Mouse (Mus musculus) layer of hippocampus, postnatal 25 days (tissue): Measurements from ENCODE around the gene Cldn10. TPM values are rescaled to one million over a fixed set of nuclear protein-coding genes. Genes with fewer than 3 reads are reported as not detected.
A peak's percentile ranks its signal among the peaks of the same experiment; 100 is the strongest.

Experiments
- DNase-seq, 2 experiments: peaks; one replicate each; pipeline ENCODE4 v3.0.0; 2022; ENCODE audit warnings: mixed read lengths in 2 of 2, low spot score in 1 of 2; ENCODE audit errors: extremely low spot score in 1 of 2
- total RNA-seq, 2 experiments: library from RNA; stranded (reverse); gene quantifications; 2 replicates each; pipeline ENCODE4 v1.2.3; 2021

Gene Cldn10
- total RNA-seq, 2 experiments from 2014 or later, result 32.4 to 34.3 TPM

GRCm38 (mm10) chr14:118823313-118823712, 35.6 kb downstream of the Cldn10 start:
- no peak for DNase-seq

DNA sequence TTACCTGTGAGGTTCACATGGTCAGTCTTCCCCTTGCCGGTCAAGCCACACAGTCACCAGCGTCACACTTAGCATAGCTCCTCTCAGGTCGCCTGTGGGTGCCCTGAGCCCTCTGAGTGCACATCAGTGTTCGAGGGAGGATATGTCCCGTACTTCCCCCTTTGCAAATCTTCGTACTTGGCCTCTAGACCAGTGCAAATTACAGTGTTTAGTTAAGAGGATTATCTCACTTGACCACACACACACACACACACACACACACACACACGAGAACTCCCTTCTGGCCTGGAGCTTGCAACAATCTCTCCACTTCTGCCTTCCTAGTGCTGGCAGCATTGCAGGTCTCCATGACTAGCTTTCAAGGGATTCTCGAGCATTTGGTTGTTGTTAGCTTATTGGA, 38.6 kb downstream of the Cldn10 start:
- no peak for DNase-seq

GRCm38 (mm10) chr14:118827283-118827904, 39.7 kb downstream of the Cldn10 start:
- DNase-seq, result no peak

DNA sequence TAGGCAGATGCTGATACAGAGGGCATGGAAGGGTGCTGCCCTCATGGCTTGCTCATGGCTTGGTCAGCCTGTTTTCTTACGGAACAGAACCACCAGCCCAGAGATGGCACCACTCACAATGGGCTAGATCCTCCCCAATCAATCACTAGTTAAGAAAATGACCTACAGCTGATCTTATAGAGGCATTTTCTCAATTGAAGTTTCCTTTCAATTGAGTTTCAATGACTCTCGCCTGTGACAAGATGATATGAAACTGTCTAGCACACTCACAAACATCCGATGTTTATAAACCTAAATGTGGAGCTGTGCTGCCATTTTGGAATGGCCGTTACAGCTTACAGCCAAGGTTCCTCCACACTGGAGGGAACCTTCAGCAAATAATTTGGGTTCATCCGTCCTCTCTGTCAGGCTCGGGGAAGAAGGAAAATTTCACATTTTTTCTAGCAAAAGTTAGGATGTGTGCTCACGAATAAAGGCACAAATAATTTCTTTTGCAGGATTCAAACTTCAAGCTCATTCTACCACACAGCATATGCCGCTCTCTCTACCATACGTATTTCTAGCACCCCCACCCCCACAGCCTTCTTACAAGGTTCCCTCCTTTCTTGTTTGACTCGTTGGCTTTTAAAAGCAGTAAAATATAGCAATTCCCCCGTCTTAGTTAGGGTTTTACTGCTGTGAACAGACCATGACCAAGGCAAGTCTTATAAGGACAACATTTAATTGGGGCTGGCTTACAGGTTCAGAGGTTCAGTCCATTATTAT, 41.8 kb downstream of the Cldn10 start:
- DNase-seq, result no peak

DNA sequence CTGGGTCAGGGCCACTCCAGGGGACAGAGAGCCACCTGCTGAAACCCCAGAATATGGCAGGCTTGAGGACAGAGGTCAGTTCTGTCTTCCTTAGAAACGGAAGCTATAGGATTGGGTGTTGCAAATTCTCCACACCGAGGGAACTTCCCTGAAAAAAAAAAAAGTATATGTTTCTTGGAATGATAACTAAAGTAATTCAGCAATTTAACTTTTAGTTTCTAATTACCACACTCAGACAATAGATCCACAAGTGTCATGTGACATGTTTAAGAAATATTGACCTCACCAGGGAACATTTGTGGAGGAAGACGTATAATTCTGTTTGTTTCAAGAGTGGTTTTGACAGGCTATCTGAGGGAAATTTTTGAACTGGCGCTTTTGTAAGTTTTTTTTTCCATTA, 43.9 kb downstream of the Cldn10 start:
- DNase-seq, result no peak

DNA sequence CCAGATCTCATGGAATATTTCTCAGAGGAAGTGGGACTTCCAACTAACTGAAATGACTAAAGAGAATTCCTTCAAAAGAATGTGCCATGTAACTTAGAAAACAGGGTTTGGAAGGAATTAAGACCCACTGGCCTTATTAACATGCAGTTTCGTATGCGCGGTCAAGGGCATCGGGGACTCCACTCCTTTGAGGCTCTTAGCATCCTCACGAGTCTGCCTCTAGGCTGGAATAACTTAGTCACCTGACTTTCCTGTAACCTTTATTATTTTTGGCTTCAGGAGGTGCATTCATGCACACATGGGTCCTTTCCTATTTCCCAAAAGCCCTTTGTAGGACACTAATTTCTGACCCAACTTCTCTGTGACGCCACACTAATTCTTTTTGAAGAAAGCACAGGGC, 45.5 kb downstream of the Cldn10 start:
- DNase-seq, result no peak

DNA sequence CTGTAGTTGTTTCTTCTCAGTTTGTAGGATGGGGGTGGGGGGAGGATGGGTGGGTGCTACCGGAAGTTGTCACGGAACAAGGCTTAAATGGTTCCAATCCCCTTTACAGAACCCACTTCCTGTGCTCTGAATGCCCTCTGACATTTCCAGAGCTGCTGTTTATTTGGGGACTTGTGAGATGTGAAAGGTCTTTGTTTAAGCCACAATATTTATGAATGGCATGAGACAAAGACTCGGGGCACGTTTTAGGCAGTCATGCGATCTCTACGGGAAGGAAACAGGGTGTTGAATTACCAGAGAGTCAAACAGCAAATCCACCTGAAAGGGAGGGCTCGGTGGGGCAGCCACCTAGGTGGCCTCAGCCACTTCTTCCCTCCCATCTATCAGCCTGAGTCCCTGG, 46.6 kb downstream of the Cldn10 start:
- no peak for DNase-seq

DNA sequence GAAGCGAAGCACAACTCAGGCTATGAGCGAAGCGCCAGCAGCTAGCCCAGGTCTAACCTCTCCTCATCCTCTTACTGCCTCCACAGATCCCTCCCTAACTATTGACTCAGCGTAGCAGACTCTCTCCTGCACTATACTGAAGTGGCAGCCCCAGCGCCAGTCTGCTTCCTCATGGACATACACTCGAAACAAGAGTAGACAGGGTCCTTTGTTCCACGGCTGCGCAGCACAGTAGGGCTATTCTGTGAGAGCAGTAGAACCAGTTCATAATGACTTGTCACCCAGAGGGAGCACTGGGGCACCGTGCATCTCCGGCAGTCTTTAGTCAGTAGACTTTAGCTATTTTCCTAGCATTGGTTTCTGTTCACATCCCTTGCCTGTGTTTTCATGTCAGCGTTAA, 48.4 kb downstream of the Cldn10 start:
- DNase-seq, result no peak

DNA sequence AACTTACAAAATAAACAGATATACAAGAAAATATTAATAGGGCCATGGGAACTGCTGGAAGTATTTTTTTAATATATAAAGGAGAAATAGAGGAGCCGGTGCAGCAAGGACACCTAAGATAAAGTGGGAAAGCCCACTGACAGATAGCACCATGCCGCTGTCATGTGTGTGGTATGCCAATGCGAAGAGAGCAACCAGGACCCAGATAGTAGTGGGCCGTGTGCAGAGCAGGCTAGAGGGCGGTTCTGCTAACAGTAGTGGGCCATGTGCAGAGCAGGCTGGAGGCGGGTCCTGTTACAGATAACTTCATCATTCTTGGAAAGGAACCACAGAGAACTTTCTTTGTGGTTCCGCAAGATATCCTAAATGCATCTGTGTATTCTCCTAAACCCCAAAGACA, 49.0 kb downstream of the Cldn10 start:
- no peak for DNase-seq

DNA sequence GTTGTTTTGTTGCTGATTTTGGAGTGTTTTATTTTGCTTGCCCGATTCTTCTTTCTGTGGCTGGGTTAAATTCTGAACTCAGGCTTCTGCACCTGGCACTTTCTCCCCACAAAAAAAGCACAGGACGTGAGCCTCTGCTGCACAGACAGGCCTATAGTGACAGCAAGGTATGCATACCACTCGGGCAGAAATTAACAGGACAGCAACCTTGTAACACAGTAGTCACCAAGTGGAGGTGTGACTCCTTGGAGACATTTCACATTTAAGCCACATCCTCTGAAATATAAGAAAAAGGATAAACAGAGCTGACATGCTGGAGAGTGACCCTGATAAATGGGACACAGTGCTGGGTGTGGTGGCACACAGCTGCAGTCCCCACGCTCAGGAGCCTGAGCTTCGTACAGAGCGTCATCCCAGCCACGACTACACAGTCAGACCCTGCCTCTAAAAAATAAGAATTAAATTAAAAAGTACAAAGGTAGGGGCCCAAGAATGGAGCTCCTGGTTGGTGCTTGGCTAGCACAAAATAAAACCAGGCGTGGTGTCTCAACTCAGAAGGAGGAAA, 50.9 kb downstream of the Cldn10 start:
- DNase-seq, result no peak

- no peak for DNase-seq
Observed at GRCm38 (mm10) chr14:118839416-118839815, 51.7 kb downstream of the Cldn10 start.

DNA sequence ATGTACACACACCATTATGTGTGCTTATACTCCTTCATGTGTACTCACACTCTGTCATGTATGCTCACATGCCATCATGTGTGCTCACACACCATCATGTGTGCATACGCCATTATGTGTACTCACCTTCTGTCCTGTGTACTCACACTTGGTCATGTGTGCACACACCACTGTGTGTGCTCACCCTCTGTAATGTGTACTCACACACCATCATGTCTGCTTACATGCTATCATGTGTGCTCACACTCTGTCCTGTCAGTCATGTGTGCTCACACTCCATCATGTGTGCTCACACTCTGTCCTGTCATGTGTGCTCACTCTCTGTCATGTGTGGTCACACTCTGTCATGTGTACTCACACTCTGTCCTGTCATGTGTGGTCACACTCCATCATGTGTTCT, 52.3 kb downstream of the Cldn10 start:
- DNase-seq, result no peak

DNA sequence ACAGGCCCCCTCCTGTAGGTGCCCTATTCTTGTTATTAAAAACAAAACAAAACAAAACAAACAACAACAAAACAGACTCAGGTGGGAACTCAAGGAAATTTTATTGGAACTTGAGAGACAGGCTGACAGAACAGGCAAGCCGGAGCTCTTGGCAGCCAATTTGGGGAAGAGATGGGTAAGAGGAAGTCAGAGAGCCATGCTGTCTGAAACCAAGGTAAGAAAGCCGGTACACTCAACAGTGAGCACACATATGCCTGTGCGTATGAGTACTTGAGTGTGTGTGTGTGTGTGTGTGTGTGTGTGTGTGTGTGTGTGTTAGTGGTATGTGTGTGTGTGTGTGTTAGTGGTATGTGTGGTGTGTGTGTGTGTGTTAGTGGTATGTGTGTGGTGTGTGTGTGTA, 54.6 kb downstream of the Cldn10 start:
- no peak for DNase-seq

DNA sequence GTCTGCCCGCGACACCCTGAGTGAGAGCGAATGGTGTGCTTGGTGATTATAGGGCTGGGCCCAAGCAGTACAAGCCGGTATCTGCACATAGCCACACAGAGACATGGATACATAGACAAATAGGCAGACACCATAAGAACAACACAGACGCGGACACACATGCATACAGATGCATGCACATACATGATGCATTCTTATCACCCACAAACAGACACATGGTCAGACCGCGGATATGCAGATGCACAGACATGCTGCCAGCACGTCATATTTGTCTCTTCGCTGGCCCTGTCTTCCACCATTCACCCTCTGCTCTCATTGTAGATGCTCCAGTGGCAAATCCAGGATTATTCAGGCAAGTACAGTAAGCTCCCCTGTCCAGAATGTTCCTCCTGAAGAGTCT, 59.1 kb downstream of the Cldn10 start:
- no peak for DNase-seq

GRCm38 (mm10) chr14:118848171-118848570, 60.5 kb downstream of the Cldn10 start:
- DNase-seq, result no peak

DNA sequence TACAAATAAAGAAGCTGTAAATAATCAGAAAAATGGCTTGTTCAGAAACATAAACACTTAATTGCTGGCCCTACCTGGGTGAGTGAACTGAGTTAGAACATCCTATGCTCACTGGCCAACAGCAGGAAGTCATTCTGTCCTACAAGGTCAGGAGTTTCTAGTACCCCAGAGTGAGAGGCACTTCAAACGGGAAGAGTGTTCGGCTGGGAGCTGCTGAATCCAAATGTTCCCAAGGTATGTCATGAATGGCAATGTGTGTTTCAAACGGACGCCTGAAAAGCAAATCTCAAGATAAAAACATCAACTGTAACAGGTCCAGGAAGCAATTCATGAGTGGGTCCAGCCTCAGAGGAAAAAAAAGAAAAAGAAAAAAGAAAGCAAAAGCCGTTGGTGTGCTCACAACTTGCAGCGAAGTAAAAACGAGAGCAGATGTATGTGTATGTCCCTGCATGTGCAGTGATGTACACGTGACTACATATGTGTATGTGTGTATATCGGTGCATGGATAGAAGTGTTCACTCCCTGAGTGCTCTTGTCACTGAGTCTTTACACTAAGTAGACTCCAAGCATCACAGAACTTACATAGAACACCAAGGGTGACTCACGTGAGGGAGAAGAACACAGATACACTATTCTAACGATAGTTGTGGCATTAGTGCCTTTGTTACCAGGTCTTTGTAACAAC, 62.4 kb downstream of the Cldn10 start:
- no peak for DNase-seq

- no peak for DNase-seq
Observed at GRCm38 (mm10) chr14:118850696-118851035, 63.0 kb downstream of the Cldn10 start.

DNA sequence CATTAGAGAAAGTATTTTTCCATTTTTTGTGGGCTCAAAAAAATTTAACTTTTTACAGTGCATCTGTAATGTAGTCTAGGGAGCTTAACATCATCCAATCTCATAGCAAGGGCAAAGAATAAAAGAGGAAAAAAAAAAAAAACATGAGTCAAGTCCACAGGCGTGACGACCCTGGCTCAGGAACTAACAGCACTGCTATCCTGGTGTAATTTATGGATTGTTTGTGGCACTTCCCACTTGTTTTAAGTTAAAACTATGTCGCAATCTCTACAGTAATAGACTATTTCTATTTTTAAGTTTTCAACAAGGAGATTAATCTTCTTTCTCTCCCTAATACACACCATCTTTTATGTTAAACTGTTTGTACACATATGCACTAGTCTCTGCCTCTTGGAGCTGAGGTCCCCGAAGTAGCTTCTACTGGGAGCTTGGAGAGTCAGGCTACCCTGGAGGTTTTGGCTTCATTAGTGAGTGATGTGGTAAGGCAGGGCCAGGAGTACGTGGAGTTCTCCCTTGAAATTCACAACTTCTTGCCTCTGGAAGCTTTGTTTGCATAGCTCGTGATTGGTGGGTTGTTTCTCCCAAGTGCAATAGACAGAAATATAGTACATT, 63.9 kb downstream of the Cldn10 start:
- no peak for DNase-seq

GRCm38 (mm10) chr14:118854371-118855114, 66.8 kb downstream of the Cldn10 start:
- peak; percentile 17 to 51 for DNase-seq

DNA sequence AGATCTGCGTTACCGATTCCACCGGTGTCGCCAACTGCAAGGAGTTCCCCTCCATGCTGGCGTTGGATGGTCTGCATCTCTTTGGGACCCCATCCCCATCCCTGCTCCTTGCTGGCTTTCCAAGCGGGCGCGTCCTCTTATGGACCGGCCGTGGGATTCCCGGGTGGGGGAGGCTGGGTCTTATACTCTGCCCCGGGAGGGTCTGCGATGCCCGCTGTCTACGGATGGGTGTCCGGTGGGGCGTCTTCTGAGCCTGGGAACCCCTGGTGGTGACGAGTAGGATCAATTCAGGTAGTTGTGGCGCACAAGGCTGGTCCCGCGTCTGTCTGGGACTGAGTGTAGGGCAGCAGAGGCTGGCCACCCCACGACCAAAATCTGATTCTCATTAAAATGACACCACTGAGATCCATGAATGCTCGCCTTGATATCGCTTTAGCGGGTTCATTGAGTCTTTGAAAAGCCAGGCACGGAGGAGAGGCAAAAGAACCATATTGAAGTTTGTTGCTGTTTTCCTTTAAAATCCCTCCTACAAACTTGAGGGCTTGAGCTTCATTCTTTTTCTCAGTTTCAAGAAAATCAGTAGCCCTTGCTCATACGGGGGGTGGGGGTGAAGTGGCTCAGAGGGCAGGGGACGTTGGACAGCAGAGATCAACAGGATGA, 67.6 kb downstream of the Cldn10 start:
- no peak for DNase-seq
